Mouse (Mus musculus): ENCODE measurements around the gene 4930453N24Rik. TPM values are rescaled to one million over a fixed set of nuclear protein-coding genes. Genes with fewer than 3 reads are reported as not detected.

4930453N24Rik gene
- polyA plus RNA-seq, 1 experiment from 2014 or later = 30.3 TPM

Other genes with a start within 250 kb of the 4930453N24Rik start
- gene Csnka2ip, start 168.8 kb downstream of the 4930453N24Rik start, polyA plus RNA-seq (2016; fragmentation: Nextera tagmentation; extraction: Ambion mirVana) = not detected in 2 replicates
- gene Zfp654, start 80.5 kb upstream of the 4930453N24Rik start, polyA plus RNA-seq (2016; fragmentation: Nextera tagmentation; extraction: Ambion mirVana) = 5.4 and 5.6 TPM in 2 replicates
- 82.3 and 86.7 TPM in 2 replicates for gene Cggbp1, start 80.8 kb upstream of the 4930453N24Rik start, polyA plus RNA-seq (2016; fragmentation: Nextera tagmentation; extraction: Ambion mirVana)